Mouse (Mus musculus) limb, embryonic 11.5 days (tissue): Measurements from ENCODE around the gene Eya4. TPM values are rescaled to one million over a fixed set of nuclear protein-coding genes. Genes with fewer than 3 reads are reported as not detected.

ENCODE experiments used
- ATAC-seq: fragments of 200-750 bp; cut with Nextera tagmentation; 2 replicates; pipeline ENCODE4 v1.8.0; 2017; ENCODE audit warnings: low read depth; ENCODE audit not compliant: insufficient number of reproducible peaks, low FRiP score, low TSS enrichment
- DNase-seq: peaks from one replicate; pipeline ENCODE4 v3.0.0-alpha.2; 2015; ENCODE audit warnings: low spot score
- H3K27ac ChIP-seq: fragments of 300-500 bp; sonication (generic); replicated peaks from 2 replicates; pipeline ENCODE4 v1.5.1; 2014; ENCODE audit warnings: low read depth, mild to moderate bottlenecking, low read length
- H3K27me3 ChIP-seq: fragments of 300-500 bp; sonication (generic); 2 replicates; pipeline ENCODE4 v1.6.1; 2014; ENCODE audit warnings: mild to moderate bottlenecking, low read length, mixed read lengths; ENCODE audit not compliant: control insufficient read depth, insufficient read depth
- H3K36me3 ChIP-seq: fragments of 300-500 bp; sonication (generic); 2 replicates; pipeline ENCODE4 v1.6.1; 2014; ENCODE audit warnings: mild to moderate bottlenecking, low read length, moderate library complexity, mixed read lengths; ENCODE audit not compliant: control insufficient read depth, insufficient read depth
- H3K4me1 ChIP-seq: fragments of 300-500 bp; sonication (generic); 2 replicates; pipeline ENCODE4 v1.6.1; 2014; ENCODE audit warnings: low read length, mixed read lengths; ENCODE audit not compliant: control insufficient read depth, insufficient read depth
- H3K4me2 ChIP-seq: fragments of 300-500 bp; sonication (generic); 2 replicates; pipeline ENCODE4 v1.6.1; 2014; ENCODE audit warnings: low read depth, mild to moderate bottlenecking, moderate library complexity; ENCODE audit not compliant: severe bottlenecking
- H3K4me3 ChIP-seq: fragments of 300-500 bp; sonication (generic); 2 replicates; pipeline ENCODE4 v1.5.1; 2014; ENCODE audit warnings: low read depth, low read length
- H3K9ac ChIP-seq: fragments of 300-500 bp; sonication (generic); 2 replicates; pipeline ENCODE4 v1.6.1; 2014; ENCODE audit warnings: mild to moderate bottlenecking, low read length
- H3K9me3 ChIP-seq: fragments of 300-500 bp; sonication (generic); 2 replicates; pipeline ENCODE4 v1.6.1; 2016; ENCODE audit warnings: low read length; ENCODE audit not compliant: control insufficient read depth
- WGBS: fragments of 180-500 bp; shearing (Covaris S2); extraction: QIAGEN DNeasy Blood & Tissue Kit; methylation state at CpG from one replicate; pipeline ENCODE4 v1.1.7; 2014; 5-methylcytosine and 5-hydroxymethylcytosine counted together
- polyA plus RNA-seq: library from polyadenylated mRNA; unstranded; fragments of >200 nt; fragmentation: Nextera tagmentation; extraction: Ambion mirVana; gene quantifications from 2 replicates; pipeline ENCODE4 v1.2.1, GENCODE M21; 2014

Eya4 gene
- polyA plus RNA-seq, 1 experiment from 2014 or later, result 8.9 TPM

DNA sequence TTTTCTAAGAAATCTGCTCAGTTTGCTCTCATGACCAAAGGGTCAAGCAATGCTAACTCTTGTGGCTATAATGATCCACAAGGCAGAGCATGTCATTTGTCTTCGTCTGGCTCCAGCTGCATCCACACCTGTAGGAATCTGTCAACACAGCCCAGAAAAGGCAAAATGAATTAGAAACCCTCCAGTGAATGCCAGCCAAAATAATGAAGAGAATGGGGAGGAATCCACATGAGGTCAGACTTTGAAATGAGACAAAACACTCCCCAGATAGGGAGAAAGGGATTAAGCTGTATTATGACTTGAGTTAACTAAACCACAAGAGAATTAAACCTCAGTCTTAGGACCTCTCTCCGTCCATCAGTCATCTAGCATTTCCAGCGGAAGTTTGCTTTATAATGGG lies 130.2 kb downstream of the Eya4 start:
- Histone ChIP-seq H3K4me3 (no peak overlapping the region), H3K27ac (no peak overlapping the region), H3K4me2 (no peak overlapping the region), H3K9me3 (no peaks in the 10 kb centered on the region), H3K27me3 (no peaks in the 10 kb centered on the region), H3K4me1 (no peaks in the 10 kb centered on the region), H3K9ac (no peak overlapping the region), H3K36me3 (no peaks in the 10 kb centered on the region)
- ATAC-seq (no peak), DNase-seq (no peak)
- 58% methylated on average over 3 of the region's 3 CpGs for WGBS

DNA sequence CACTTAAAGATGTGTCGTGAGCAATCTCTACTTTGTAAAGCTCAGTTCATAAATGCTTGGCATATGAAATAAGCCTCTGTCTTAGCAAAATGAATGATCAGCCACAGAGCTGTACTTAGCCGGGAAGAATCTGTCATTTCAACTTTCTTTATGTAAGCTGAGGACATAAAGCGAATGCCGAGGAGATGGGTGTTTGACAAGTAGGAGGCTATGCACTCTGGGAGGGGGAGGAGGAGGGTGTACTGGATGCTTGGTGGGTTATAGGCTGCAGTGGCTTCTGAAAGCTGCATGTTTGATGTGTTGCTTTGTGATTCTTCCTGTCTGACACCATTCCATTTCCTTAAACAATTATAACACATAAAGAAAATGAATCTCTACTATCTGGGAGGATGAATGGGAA lies 133.8 kb downstream of the Eya4 start:
- Histone ChIP-seq H3K36me3 (no peaks in the 10 kb centered on the region), H3K4me3 (no peak overlapping the region), H3K27ac (no peak overlapping the region), H3K4me1 (no peaks in the 10 kb centered on the region), H3K9me3 (no peaks in the 10 kb centered on the region), H3K27me3 (no peaks in the 10 kb centered on the region), H3K4me2 (no peak overlapping the region), H3K9ac (no peak overlapping the region)
- ATAC-seq, result no peak
- WGBS, result 55% methylated on average over 4 of the region's 4 CpGs
- no peak for DNase-seq

DNA sequence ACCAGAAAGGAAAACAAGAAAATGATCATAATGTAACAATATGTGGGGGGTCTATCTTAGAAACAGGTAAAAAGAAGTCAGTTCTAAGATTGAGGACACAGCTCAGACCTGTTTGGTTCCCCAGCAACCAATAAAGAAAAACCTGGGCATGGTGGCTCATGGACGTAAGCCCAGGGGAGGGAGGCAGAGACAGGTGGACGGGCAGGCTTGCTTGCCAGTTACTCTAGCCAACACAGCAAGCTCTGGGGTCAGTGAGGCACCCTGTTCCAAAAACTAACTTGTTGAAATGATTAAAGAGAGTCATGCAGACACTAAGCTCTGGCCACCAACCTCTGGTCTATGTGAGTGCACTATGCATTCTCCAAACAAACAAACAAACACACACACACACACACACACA lies 139.2 kb downstream of the Eya4 start:
- Histone ChIP-seq H3K4me2 (no peak overlapping the region), H3K36me3 (no peaks in the 10 kb centered on the region), H3K9ac (no peak overlapping the region), H3K4me3 (no peak overlapping the region), H3K9me3 (no peaks in the 10 kb centered on the region), H3K27me3 (no peaks in the 10 kb centered on the region), H3K27ac (no peak overlapping the region), H3K4me1 (no peaks in the 10 kb centered on the region)
- ATAC-seq (no peak), DNase-seq (no peak)
- 94% methylated on average over 2 of the region's 2 CpGs for WGBS

DNA sequence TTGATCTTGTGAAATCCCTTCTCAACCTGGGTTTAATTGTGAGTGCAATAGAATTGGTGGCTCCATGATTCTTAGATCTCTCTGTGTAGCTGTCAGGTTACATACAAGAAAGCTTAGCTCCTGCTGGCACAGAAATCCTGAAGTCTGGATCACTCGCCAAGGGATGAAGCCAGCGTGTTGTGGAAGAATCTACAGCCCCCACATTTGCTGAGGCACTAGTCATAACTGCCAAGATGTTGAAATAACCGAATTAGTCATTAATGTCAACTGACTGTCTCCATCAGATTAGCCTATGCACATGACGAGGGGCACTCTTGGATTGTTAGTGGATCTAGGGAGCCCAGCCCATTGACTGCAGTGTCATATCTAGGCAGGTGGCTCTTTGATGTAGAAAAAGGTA lies 146.7 kb downstream of the Eya4 start:
- WGBS, result 48% methylated on average over 4 of the region's 4 CpGs
- Histone ChIP-seq H3K9ac (no peak overlapping the region), H3K9me3 (no peaks in the 10 kb centered on the region), H3K4me1 (no peaks in the 10 kb centered on the region), H3K4me2 (no peak overlapping the region), H3K27ac (no peak overlapping the region), H3K36me3 (no peaks in the 10 kb centered on the region), H3K4me3 (no peak overlapping the region), H3K27me3 (no peaks in the 10 kb centered on the region)
- no peak for DNase-seq
- ATAC-seq, result no peak

DNA sequence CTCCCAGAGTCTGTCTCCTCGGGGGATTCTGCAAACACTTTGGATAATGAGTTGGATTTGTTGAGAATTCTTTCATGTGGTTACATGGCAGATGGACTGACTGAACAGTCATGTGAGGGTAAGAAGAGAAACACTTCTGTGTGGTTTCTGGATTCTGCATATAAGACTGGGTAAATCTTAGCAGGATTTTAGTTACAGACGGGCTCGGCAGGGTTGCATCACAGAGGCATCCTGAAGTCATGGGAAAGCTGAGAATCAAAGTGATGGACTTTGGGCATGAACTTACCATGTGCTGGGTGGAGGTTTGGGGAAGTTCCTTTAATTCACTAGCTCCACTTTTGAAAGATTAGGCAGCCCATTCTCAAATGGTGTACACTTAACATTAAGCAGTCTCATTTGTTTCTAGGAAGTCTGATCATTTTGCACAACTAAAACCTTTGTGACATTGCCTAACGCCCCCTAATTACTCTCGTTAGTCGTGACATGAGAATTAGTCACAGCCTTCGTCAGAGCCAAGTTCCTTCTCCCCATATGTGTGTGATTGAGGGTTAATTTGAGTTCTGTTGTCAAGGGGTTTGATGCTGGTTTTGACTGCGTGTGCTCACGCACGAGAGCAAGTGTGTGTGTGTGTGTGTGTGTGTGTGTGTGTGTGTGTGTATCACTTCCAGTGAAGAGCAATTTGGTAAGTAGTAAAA lies 147.3 kb downstream of the Eya4 start:
- WGBS, result 34% methylated on average over 10 of the region's 10 CpGs
- no peaks in the 10 kb centered on the region for H3K36me3 ChIP-seq
- no peak overlapping the region for H3K9ac ChIP-seq
- no peak for ATAC-seq
- H3K4me3 ChIP-seq, result no peak overlapping the region
- no peak overlapping the region for H3K4me2 ChIP-seq
- no peaks in the 10 kb centered on the region for H3K9me3 ChIP-seq
- no peaks in the 10 kb centered on the region for H3K4me1 ChIP-seq
- H3K27me3 ChIP-seq, result no peaks in the 10 kb centered on the region
- H3K27ac ChIP-seq, result no peak overlapping the region
- no peak for DNase-seq

DNA sequence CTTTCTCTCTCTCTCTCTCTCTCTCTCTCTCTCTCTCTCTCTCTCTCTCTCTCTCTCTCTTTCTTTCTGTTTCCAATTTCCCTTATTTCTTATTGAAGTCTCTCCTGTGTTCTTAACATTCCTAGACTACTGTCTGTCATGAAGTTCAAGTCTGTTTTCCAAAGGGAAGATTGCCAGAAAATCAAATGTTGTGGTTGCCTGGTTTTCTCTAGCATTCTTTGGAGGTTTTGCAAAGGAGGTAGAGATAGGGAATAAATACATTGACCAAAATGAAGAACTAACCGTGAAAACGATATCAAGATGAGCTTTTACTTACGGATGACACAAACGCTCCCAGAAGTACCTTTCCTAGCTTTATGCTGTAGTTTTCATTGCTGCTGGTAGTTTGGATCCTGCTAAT lies 148.0 kb downstream of the Eya4 start:
- Histone ChIP-seq H3K27me3 (no peaks in the 10 kb centered on the region), H3K9me3 (no peaks in the 10 kb centered on the region), H3K4me3 (no peak overlapping the region), H3K4me1 (no peaks in the 10 kb centered on the region), H3K4me2 (no peak overlapping the region), H3K9ac (no peak overlapping the region), H3K27ac (no peak overlapping the region), H3K36me3 (no peaks in the 10 kb centered on the region)
- ATAC-seq (no peak), DNase-seq (no peak)
- WGBS, result 94% methylated on average over 4 of the region's 4 CpGs

DNA sequence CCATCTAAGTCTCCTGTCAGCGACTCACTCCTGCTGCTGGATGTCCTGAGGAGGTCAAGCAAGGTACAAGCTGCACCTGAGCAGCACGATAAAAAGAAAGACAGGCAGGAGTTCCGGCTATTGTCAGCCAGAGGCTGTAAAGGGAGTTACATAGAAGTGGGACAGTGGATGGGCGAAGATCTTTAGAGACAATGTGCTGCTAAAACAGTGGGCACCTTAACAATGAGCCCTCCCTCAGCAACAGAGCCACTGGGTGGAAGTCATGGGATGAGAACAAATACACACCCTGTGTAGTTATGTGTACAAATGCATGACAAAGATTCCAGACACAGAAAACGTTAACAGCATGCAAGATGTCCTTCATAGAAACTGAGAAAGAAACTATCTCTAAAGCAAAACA lies 152.3 kb downstream of the Eya4 start:
- WGBS, result 80% methylated on average over 5 of the region's 5 CpGs
- Histone ChIP-seq H3K4me2 (no peak overlapping the region), H3K36me3 (no peaks in the 10 kb centered on the region), H3K9me3 (no peaks in the 10 kb centered on the region), H3K9ac (no peak overlapping the region), H3K4me3 (no peak overlapping the region), H3K27me3 (no peaks in the 10 kb centered on the region), H3K27ac (no peak overlapping the region), H3K4me1 (no peaks in the 10 kb centered on the region)
- DNase-seq, result no peak
- ATAC-seq, result no peak

DNA sequence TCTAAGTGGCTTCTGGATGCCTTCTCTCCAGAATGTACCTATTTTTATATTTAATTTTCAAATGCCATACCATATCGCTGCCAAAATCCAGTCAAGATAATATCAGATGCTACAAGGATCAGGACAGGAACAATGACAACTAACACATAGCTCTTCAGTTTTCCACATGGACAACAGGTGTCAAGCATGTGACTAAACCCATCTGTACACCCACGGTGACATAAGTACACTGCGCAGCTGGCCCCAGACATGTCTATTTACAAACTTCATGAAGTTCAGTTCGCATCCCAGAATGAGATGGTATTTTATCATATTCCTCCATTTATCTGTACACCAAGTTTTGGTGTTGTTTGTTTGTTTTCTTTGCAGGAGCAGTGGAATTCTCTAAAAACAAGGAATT lies 154.2 kb downstream of the Eya4 start:
- Histone ChIP-seq H3K9me3 (no peaks in the 10 kb centered on the region), H3K9ac (no peak overlapping the region), H3K36me3 (no peaks in the 10 kb centered on the region), H3K4me3 (no peak overlapping the region), H3K27ac (no peak overlapping the region), H3K27me3 (no peaks in the 10 kb centered on the region), H3K4me1 (no peaks in the 10 kb centered on the region), H3K4me2 (no peak overlapping the region)
- WGBS, result 93% methylated on average over 4 of the region's 4 CpGs
- DNase-seq (no peak), ATAC-seq (no peak)

DNA sequence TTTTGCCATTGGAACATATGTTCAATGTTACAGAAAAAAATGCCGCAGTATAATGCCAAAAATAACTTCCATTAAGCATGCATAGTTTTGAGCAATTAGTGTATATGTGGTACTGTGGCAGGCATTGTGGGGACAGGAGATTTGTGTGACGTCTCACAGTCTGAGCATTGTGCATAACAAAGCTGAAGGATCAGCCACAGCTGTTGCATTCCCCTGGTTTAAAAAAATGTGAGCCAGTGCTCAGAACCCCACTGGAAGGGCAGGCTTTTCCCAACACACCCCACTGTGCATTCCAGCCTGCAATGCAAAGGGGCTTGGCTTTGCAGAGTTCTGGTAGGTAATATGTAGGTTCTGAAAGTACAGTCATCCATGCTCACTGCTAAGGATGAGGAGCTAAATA lies 155.2 kb downstream of the Eya4 start:
- no peaks in the 10 kb centered on the region for H3K27me3 ChIP-seq
- DNase-seq (no peak), ATAC-seq (no peak)
- no peak overlapping the region for H3K4me3 ChIP-seq
- H3K4me2 ChIP-seq, result no peak overlapping the region
- no peaks in the 10 kb centered on the region for H3K4me1 ChIP-seq
- H3K9me3 ChIP-seq, result no peaks in the 10 kb centered on the region
- H3K9ac ChIP-seq, result no peak overlapping the region
- H3K27ac ChIP-seq, result no peak overlapping the region
- WGBS, result 66% methylated on average over 2 of the region's 2 CpGs
- no peaks in the 10 kb centered on the region for H3K36me3 ChIP-seq
